Mouse (Mus musculus) kidney, postnatal 0 days (tissue): ENCODE results near the gene Sept9. TPM values are rescaled to one million over a fixed set of nuclear protein-coding genes. Genes with fewer than 3 reads are reported as not detected.

ENCODE experiments used
- ATAC-seq: fragments of 200-750 bp; cut with Nextera tagmentation; replicated peaks from 2 replicates; pipeline ENCODE4 v1.8.0; 2017; ENCODE audit warnings: low read depth, moderate number of reproducible peaks, moderate TSS enrichment, moderate library complexity; ENCODE audit not compliant: low FRiP score
- DNase-seq: peaks from one replicate; pipeline ENCODE4 v3.0.0-alpha.2; 2016; ENCODE audit warnings: low spot score
- H3K27ac ChIP-seq: fragments of 300-500 bp; sonication (generic); 2 replicates; pipeline ENCODE4 v1.5.1; 2014; ENCODE audit warnings: mild to moderate bottlenecking
- H3K27me3 ChIP-seq: fragments of 300-500 bp; sonication (generic); 2 replicates; pipeline ENCODE4 v1.6.1; 2014; ENCODE audit warnings: low read length, mixed read lengths; ENCODE audit not compliant: insufficient read depth
- H3K36me3 ChIP-seq: fragments of 300-500 bp; sonication (generic); 2 replicates; pipeline ENCODE4 v1.6.1; 2014; ENCODE audit warnings: low read length, mixed read lengths; ENCODE audit not compliant: insufficient read depth
- H3K4me1 ChIP-seq: fragments of 300-500 bp; sonication (generic); replicated peaks from 2 replicates; pipeline ENCODE4 v1.6.1; 2014; ENCODE audit warnings: antibody characterized with exemption, low read length, mixed read lengths; ENCODE audit not compliant: insufficient read depth
- H3K4me2 ChIP-seq: fragments of 300-500 bp; sonication (generic); 2 replicates; pipeline ENCODE4 v1.6.1; 2014; ENCODE audit warnings: mild to moderate bottlenecking, low read length, moderate library complexity, mixed read lengths
- H3K4me3 ChIP-seq: fragments of 300-500 bp; sonication (generic); replicated peaks from 2 replicates; pipeline ENCODE4 v1.5.1; 2014; ENCODE audit warnings: low read depth, low read length
- H3K9ac ChIP-seq: fragments of 300-500 bp; sonication (generic); 2 replicates; pipeline ENCODE4 v1.6.1; 2014; ENCODE audit warnings: low read depth, low read length
- H3K9me3 ChIP-seq: fragments of 300-500 bp; sonication (generic); replicated peaks from 2 replicates; pipeline ENCODE4 v1.6.1; 2016; ENCODE audit warnings: low read length, inconsistent platforms, mixed read lengths
- CTCF ChIP-seq: IDR thresholded peaks from 2 replicates; pipeline ENCODE4 v1.5.1; 2016; ENCODE audit warnings: antibody characterized with exemption, low read depth, mild to moderate bottlenecking, moderate library complexity
- WGBS: fragments of 180-500 bp; shearing (Covaris S2); extraction: QIAGEN DNeasy Blood & Tissue Kit; methylation state at CpG from one replicate; pipeline ENCODE4 v1.1.7; 2014; 5-methylcytosine and 5-hydroxymethylcytosine counted together
- polyA plus RNA-seq: library from polyadenylated mRNA; unstranded; fragments of >200 nt; fragmentation: Nextera tagmentation; extraction: Ambion mirVana; gene quantifications from 2 replicates; pipeline ENCODE4 v1.2.1, GENCODE M21; 2015

The Sept9 gene
- polyA plus RNA-seq, 1 experiment from 2014 or later, result 71.2 TPM

- WGBS, result 31% methylated on average over 15 of the region's 15 CpGs
- peak; percentile 43; the same call in 1 of the 2 replicates for ATAC-seq
- TF ChIP-seq CTCF, result no peak
- Histone ChIP-seq H3K4me2 (no peak overlapping the region), H3K4me1 (peaks cover 9% of the 10 kb centered on the region), H3K4me3 (no peak overlapping the region), H3K9ac (no peak overlapping the region), H3K9me3 (no peaks in the 10 kb centered on the region), H3K27me3 (no peaks in the 10 kb centered on the region), H3K27ac (no peak overlapping the region), H3K36me3 (peaks cover 43% of the 10 kb centered on the region)
- peak; percentile 81 for DNase-seq
These were observed 42.7 kb upstream of the Sept9 start for GRCm38 (mm10) chr11:117156725-117157124.

GRCm38 (mm10) chr11:117158343-117158742 is 41.1 kb upstream of the Sept9 start:
- Histone ChIP-seq H3K27ac (no peak overlapping the region), H3K4me2 (no peak overlapping the region), H3K4me1 (peaks cover 9% of the 10 kb centered on the region), H3K9me3 (no peaks in the 10 kb centered on the region), H3K4me3 (no peak overlapping the region), H3K27me3 (no peaks in the 10 kb centered on the region), H3K36me3 (peaks cover 33% of the 10 kb centered on the region), H3K9ac (no peak overlapping the region)
- DNase-seq, result no peak
- WGBS, result 80% methylated on average over 11 of the region's 11 CpGs
- no peak for ATAC-seq
- no peak for TF ChIP-seq CTCF

GRCm38 (mm10) chr11:117159257-117159945 is 40.1 kb upstream of the Sept9 start:
- ATAC-seq, result no peak
- H3K36me3 ChIP-seq, result peaks cover 31% of the 10 kb centered on the region
- WGBS, result 83% methylated on average over 13 of the region's 13 CpGs

GRCm38 (mm10) chr11:117159946-117160307 is 39.5 kb upstream of the Sept9 start:
- 74% methylated on average over 5 of the region's 5 CpGs for WGBS
- no peak overlapping the region for H3K9ac ChIP-seq
- TF ChIP-seq CTCF, result no peak
- DNase-seq (no peak), ATAC-seq (no peak)
- no peak overlapping the region for H3K4me3 ChIP-seq
- H3K4me1 ChIP-seq, result peaks cover 6% of the 10 kb centered on the region
- H3K27ac ChIP-seq, result no peak overlapping the region
- H3K36me3 ChIP-seq, result peaks cover 25% of the 10 kb centered on the region
- no peaks in the 10 kb centered on the region for H3K9me3 ChIP-seq
- H3K27me3 ChIP-seq, result no peaks in the 10 kb centered on the region
- H3K4me2 ChIP-seq, result no peak overlapping the region

More at GRCm38 (mm10) chr11:117159257-117159945, 40.1 kb upstream of the Sept9 start:
- Histone ChIP-seq H3K9me3 (no peaks in the 10 kb centered on the region), H3K27ac (no peak overlapping the region), H3K27me3 (no peaks in the 10 kb centered on the region), H3K4me2 (no peak overlapping the region), H3K9ac (no peak overlapping the region), H3K4me3 (no peak overlapping the region), H3K4me1 (peaks cover 9% of the 10 kb centered on the region)
- no peak for TF ChIP-seq CTCF
- DNase-seq, result no peak

GRCm38 (mm10) chr11:117160791-117161190 is 38.7 kb upstream of the Sept9 start:
- Histone ChIP-seq H3K9me3 (no peaks in the 10 kb centered on the region), H3K27me3 (no peaks in the 10 kb centered on the region), H3K4me1 (peaks cover 4% of the 10 kb centered on the region), H3K27ac (no peak overlapping the region), H3K4me3 (no peak overlapping the region), H3K9ac (no peak overlapping the region), H3K4me2 (no peak overlapping the region), H3K36me3 (peaks cover 17% of the 10 kb centered on the region)
- ATAC-seq (no peak), DNase-seq (no peak)
- 69% methylated on average over 12 of the region's 12 CpGs for WGBS
- no peak for TF ChIP-seq CTCF

GRCm38 (mm10) chr11:117161574-117161973 is 37.9 kb upstream of the Sept9 start:
- Histone ChIP-seq H3K9me3 (no peaks in the 10 kb centered on the region), H3K4me3 (no peak overlapping the region), H3K4me1 (no peaks in the 10 kb centered on the region), H3K36me3 (peaks cover 15% of the 10 kb centered on the region; the same call in 1 of the 2 replicates), H3K9ac (no peak overlapping the region), H3K27ac (no peak overlapping the region), H3K27me3 (no peaks in the 10 kb centered on the region), H3K4me2 (no peak overlapping the region)
- 47% methylated on average over 8 of the region's 8 CpGs for WGBS
- ATAC-seq (no peak), DNase-seq (no peak)
- no peak for TF ChIP-seq CTCF
